Mouse (Mus musculus) forebrain, embryonic 15.5 days (tissue): ENCODE measurements around the gene Podn. TPM values are rescaled to one million over a fixed set of nuclear protein-coding genes. Genes with fewer than 3 reads are reported as not detected.
"Not testable (repeated sequence)": the region's sequence is repeated elsewhere in the genome, so short reads cannot be mapped to it uniquely, and the experiment has no call there.

Source experiments
- ATAC-seq: fragments of 200-750 bp; cut with Nextera tagmentation; replicated peaks from 2 replicates; pipeline ENCODE4 v1.8.0; 2017; ENCODE audit warnings: mild to moderate bottlenecking, moderate TSS enrichment, moderate library complexity
- H3K27ac ChIP-seq: fragments of 300-500 bp; sonication (generic); replicated peaks from 2 replicates; pipeline ENCODE4 v1.5.1; 2015; ENCODE audit warnings: mild to moderate bottlenecking, inconsistent platforms
- H3K27me3 ChIP-seq: fragments of 300-500 bp; sonication (generic); 2 replicates; pipeline ENCODE4 v1.6.1; 2015; ENCODE audit warnings: inconsistent platforms
- H3K36me3 ChIP-seq: fragments of 300-500 bp; sonication (generic); 2 replicates; pipeline ENCODE4 v1.6.1; 2015; ENCODE audit warnings: mild to moderate bottlenecking, inconsistent platforms
- H3K4me1 ChIP-seq: fragments of 300-500 bp; sonication (generic); 2 replicates; pipeline ENCODE4 v1.6.1; 2015; ENCODE audit warnings: inconsistent platforms
- H3K4me2 ChIP-seq: fragments of 300-500 bp; sonication (generic); replicated peaks from 2 replicates; pipeline ENCODE4 v1.6.1; 2015; ENCODE audit warnings: mild to moderate bottlenecking, inconsistent platforms
- H3K4me3 ChIP-seq: fragments of 300-500 bp; sonication (generic); 2 replicates; pipeline ENCODE4 v1.5.1; 2015; ENCODE audit warnings: mild to moderate bottlenecking, inconsistent platforms
- H3K9ac ChIP-seq: fragments of 300-500 bp; sonication (generic); replicated peaks from 2 replicates; pipeline ENCODE4 v1.6.1; 2015; ENCODE audit warnings: mild to moderate bottlenecking, inconsistent platforms
- H3K9me3 ChIP-seq: fragments of 300-500 bp; sonication (generic); 2 replicates; pipeline ENCODE4 v1.6.1; 2016; ENCODE audit warnings: inconsistent platforms
- WGBS: fragments of 180-500 bp; shearing (Covaris S2); methylation state at CpG from one replicate; pipeline ENCODE4 v1.1.7; 2015; ENCODE audit warnings: mixed read lengths; 5-methylcytosine and 5-hydroxymethylcytosine counted together
- polyA plus RNA-seq: library from polyadenylated mRNA; unstranded; fragments of >200 nt; fragmentation: Nextera tagmentation; extraction: Ambion mirVana; gene quantifications from 2 replicates; pipeline ENCODE4 v1.2.1, GENCODE M21; 2015

Gene Podn
- polyA plus RNA-seq = 0.14 and 0.33 TPM in 2 replicates

- Histone ChIP-seq H3K4me2 (no peak within 1 kb of the TSS), H3K36me3 (0 out of 2 replicates have a peak, but pooled peaks cover 6% of the 10 kb centered on the region), H3K27ac (no peak within 1 kb of the TSS), H3K4me1 (no peaks in the 10 kb centered on the region), H3K27me3 (no peaks in the 10 kb centered on the region), H3K9me3 (no peaks in the 10 kb centered on the region), H3K9ac (no peak within 1 kb of the TSS), H3K4me3 (no peak within 1 kb of the TSS)
- 88% methylated on average over 4 of the region's 4 CpGs for WGBS
- no peak for ATAC-seq
Observed at GRCm38 (mm10) chr4:108096345-108096744, at the start of gene Podn. TSS of gene Podn (minus strand) at chr4:108096445.

GRCm38 (mm10) chr4:108145554-108145953 is 49.3 kb upstream of the Podn start:
- not testable (repeated sequence) for H3K27me3 ChIP-seq, H3K9me3 ChIP-seq, H3K4me1 ChIP-seq, H3K4me2 ChIP-seq, H3K36me3 ChIP-seq, ATAC-seq, H3K4me3 ChIP-seq, H3K27ac ChIP-seq, H3K9ac ChIP-seq
- WGBS = 33% methylated on average over 3 of the region's 3 CpGs

- H3K9ac ChIP-seq = no peak within 1 kb of the TSS
- ATAC-seq = no peak
Observed at GRCm38 (mm10) chr4:108144880-108145279, 48.6 kb upstream of the Podn start, which contains the start of gene Scp2. TSS of gene Scp2 (minus strand) at chr4:108144998.

GRCm38 (mm10) chr4:108143778-108144177 is 47.5 kb upstream of the Podn start:
- Histone ChIP-seq H3K36me3 (no peaks in the 10 kb centered on the region), H3K9ac (no peak overlapping the region), H3K27me3 (no peaks in the 10 kb centered on the region), H3K9me3 (no peaks in the 10 kb centered on the region), H3K4me1 (no peaks in the 10 kb centered on the region), H3K4me2 (no peak overlapping the region), H3K4me3 (no peak overlapping the region), H3K27ac (no peak overlapping the region)
- ATAC-seq = no peak

More at GRCm38 (mm10) chr4:108144880-108145279, 48.6 kb upstream of the Podn start, which contains the start of gene Scp2:
- Histone ChIP-seq H3K4me3 (no peak within 1 kb of the TSS), H3K4me2 (no peak within 1 kb of the TSS), H3K27me3 (no peaks in the 10 kb centered on the region), H3K4me1 (no peaks in the 10 kb centered on the region), H3K27ac (no peak within 1 kb of the TSS), H3K36me3 (no peaks in the 10 kb centered on the region), H3K9me3 (no peaks in the 10 kb centered on the region)
- 95% methylated on average over 1 of the region's 1 CpGs for WGBS

- not testable (repeated sequence) for H3K27me3 ChIP-seq, H3K4me2 ChIP-seq, H3K27ac ChIP-seq, H3K9ac ChIP-seq, ATAC-seq, H3K4me1 ChIP-seq, H3K36me3 ChIP-seq, H3K4me3 ChIP-seq, H3K9me3 ChIP-seq
- WGBS = 89% methylated on average over 2 of the region's 2 CpGs
Observed at GRCm38 (mm10) chr4:108143178-108143577, 46.9 kb upstream of the Podn start.

GRCm38 (mm10) chr4:108136938-108137337 is 40.7 kb upstream of the Podn start:
- Histone ChIP-seq H3K4me1 (no peaks in the 10 kb centered on the region), H3K4me3 (no peak overlapping the region), H3K9ac (no peak overlapping the region), H3K9me3 (no peaks in the 10 kb centered on the region), H3K27ac (no peak overlapping the region), H3K4me2 (no peak overlapping the region), H3K27me3 (no peaks in the 10 kb centered on the region), H3K36me3 (no peaks in the 10 kb centered on the region)
- no peak for ATAC-seq
- WGBS = 90% methylated on average over 5 of the region's 5 CpGs

GRCm38 (mm10) chr4:108130452-108130851 is 34.2 kb upstream of the Podn start:
- H3K4me3 ChIP-seq = no peak overlapping the region
- no peak for ATAC-seq
- H3K9me3 ChIP-seq = no peaks in the 10 kb centered on the region
- no peak overlapping the region for H3K4me2 ChIP-seq
- H3K27ac ChIP-seq = no peak overlapping the region
- WGBS = 87% methylated on average over 3 of the region's 3 CpGs
- no peaks in the 10 kb centered on the region for H3K27me3 ChIP-seq
- no peaks in the 10 kb centered on the region for H3K4me1 ChIP-seq
- H3K9ac ChIP-seq = no peak overlapping the region
- no peaks in the 10 kb centered on the region for H3K36me3 ChIP-seq

GRCm38 (mm10) chr4:108128339-108128738 is 32.1 kb upstream of the Podn start:
- Histone ChIP-seq H3K36me3 (no peaks in the 10 kb centered on the region), H3K4me2 (no peak overlapping the region), H3K27me3 (no peaks in the 10 kb centered on the region), H3K27ac (no peak overlapping the region), H3K9me3 (no peaks in the 10 kb centered on the region), H3K9ac (no peak overlapping the region), H3K4me3 (no peak overlapping the region), H3K4me1 (no peaks in the 10 kb centered on the region)
- no peak for ATAC-seq
- 96% methylated on average over 2 of the region's 2 CpGs for WGBS

- H3K36me3 ChIP-seq = no peaks in the 10 kb centered on the region
- ATAC-seq = no peak
- no peaks in the 10 kb centered on the region for H3K9me3 ChIP-seq
- no peak overlapping the region for H3K9ac ChIP-seq
- no peak overlapping the region for H3K27ac ChIP-seq
- no peak overlapping the region for H3K4me3 ChIP-seq
- H3K4me2 ChIP-seq = no peak overlapping the region
- WGBS = 93% methylated on average over 5 of the region's 5 CpGs
- no peaks in the 10 kb centered on the region for H3K27me3 ChIP-seq
- H3K4me1 ChIP-seq = no peaks in the 10 kb centered on the region
Observed at GRCm38 (mm10) chr4:108127516-108127915, 31.3 kb upstream of the Podn start.

- no peak overlapping the region for H3K27ac ChIP-seq
- H3K9ac ChIP-seq = no peak overlapping the region
- H3K4me3 ChIP-seq = no peak overlapping the region
- no peaks in the 10 kb centered on the region for H3K36me3 ChIP-seq
- no peaks in the 10 kb centered on the region for H3K9me3 ChIP-seq
- no peaks in the 10 kb centered on the region for H3K4me1 ChIP-seq
- H3K27me3 ChIP-seq = no peaks in the 10 kb centered on the region
- ATAC-seq = no peak
- WGBS = 91% methylated on average over 4 of the region's 4 CpGs
- H3K4me2 ChIP-seq = no peak overlapping the region
Observed at GRCm38 (mm10) chr4:108126260-108126659, 30.0 kb upstream of the Podn start.

- Histone ChIP-seq H3K4me2 (no peak overlapping the region), H3K9ac (no peak overlapping the region), H3K27me3 (no peaks in the 10 kb centered on the region), H3K27ac (no peak overlapping the region), H3K9me3 (no peaks in the 10 kb centered on the region), H3K4me3 (no peak overlapping the region), H3K36me3 (no peaks in the 10 kb centered on the region), H3K4me1 (no peaks in the 10 kb centered on the region)
- no peak for ATAC-seq
- 92% methylated on average over 1 of the region's 1 CpGs for WGBS
Observed at GRCm38 (mm10) chr4:108124104-108124503, 27.9 kb upstream of the Podn start.

- no peaks in the 10 kb centered on the region for H3K36me3 ChIP-seq
- no peaks in the 10 kb centered on the region for H3K9me3 ChIP-seq
- ATAC-seq = peak; percentile 95
- H3K27me3 ChIP-seq = no peaks in the 10 kb centered on the region
- H3K9ac ChIP-seq = peak overlapping the region; percentile 67
- no peaks in the 10 kb centered on the region for H3K4me1 ChIP-seq
- H3K27ac ChIP-seq = peak overlapping the region; percentile 57
- 13% methylated on average over 45 of the region's 45 CpGs for WGBS
- peak overlapping the region; percentile 66 for H3K4me3 ChIP-seq
- peak overlapping the region; percentile 55 for H3K4me2 ChIP-seq
Observed at GRCm38 (mm10) chr4:108117924-108118876, 22.0 kb upstream of the Podn start.
